Mouse (Mus musculus) thymus, adult 18-20 months (tissue): ENCODE measurements at regions not wholly inside any gene's neighbourhood (a gene's known extent, or its start where the extent isn't known, plus 50 kb on each side); places are given as distances from the start of the nearest gene placed in this dataset.

Experiments
- DNase-seq, 2 experiments: peaks; one replicate each; pipeline ENCODE4 v3.0.0; 2022; ENCODE audit warnings: mixed read lengths in 2 of 2

DNA sequence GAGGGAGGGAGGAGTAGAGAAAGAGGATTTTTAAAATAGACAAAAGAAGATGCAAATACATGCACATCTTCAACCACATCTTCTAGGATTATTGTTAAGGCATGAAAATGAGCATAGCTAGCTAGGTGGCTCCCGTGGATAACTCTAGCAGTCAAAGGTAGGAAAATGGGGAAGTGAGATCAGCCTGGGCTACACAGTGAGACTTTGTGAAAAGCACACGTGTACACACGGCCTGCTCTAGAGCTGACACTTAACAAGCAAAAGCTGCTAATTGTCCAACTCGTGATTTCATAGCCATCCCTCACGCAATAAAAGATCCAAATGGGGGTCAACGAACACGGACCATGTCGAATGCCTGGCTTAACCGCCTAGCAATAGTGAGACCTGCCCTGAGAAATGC lies 642.0 kb upstream of the Sox9 start:
- DNase-seq: no peak

GRCm38 (mm10) chr11:112140495-112140894 lies 641.5 kb upstream of the Sox9 start:
- no peak for DNase-seq

DNA sequence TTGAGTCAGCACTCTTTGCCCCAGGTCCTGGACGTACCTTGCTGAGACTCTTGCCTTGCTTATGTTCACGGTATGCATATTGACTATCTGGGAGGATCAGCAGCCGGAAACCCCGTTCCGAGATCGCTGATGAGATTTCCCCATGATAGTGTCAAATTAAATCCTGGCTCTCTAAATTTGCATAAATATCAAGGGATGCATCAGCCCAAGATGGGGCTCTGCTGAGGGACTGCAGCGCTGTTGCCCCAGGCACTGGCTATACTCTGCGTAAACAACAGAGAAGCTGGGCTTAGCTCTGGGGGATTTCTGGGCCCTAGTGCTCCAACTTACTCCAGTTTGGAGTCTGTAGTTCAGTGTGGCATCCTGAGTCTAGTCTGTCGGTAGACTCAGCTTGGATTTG lies 641.1 kb upstream of the Sox9 start:
- DNase-seq: no peak

DNA sequence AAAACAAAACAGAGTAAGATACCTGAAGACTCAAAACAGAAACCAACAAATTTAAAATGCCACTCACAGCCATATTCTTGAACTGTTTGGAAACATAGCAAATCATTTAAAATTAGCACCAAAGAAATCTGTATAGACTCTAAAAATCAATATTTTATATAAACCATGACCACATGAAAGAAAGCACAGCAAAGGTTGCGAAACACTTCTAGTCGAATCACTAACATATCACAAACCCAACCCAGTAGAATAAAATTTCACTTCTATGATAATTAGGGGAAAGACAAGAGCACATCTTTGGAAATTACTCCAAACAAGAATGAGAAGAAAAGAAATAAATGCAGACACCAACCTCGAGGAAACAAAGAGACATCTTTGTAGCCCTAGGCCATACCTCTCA lies 630.0 kb upstream of the Sox9 start:
- DNase-seq: no peak

- no peak for DNase-seq
These were observed 628.8 kb upstream of the Sox9 start for GRCm38 (mm10) chr11:112153198-112153597.

DNA sequence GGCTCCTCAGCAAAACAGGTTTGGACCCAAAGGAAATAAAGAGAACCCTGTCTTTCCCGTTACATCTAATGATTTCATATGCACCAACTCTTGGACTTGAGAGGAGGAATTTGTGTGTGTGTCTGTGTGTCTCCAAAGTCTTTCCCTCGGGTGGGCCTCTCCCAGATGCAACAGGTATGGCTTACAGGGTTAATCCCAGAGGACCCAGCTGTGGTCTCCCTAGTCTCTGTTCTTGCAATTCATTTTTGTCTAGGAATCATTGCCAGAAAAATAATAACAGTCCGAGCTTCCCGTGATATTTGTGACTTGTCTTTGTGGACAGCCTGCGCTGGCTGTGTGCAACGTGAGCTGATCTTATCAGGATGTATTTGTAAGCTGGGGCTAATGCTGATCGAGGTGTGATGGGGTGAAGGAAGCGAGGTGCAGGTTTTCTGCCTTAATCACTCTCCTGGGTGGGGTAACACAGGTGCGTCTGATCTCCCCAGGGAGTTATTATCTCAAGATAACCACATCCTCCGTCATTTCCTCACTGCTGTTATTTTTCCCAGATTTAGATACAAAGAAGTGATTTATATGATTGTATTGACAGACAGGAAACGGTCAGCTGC lies 627.2 kb upstream of the Sox9 start:
- no peak for DNase-seq

- DNase-seq: no peak
These were observed 626.6 kb upstream of the Sox9 start for GRCm38 (mm10) chr11:112155339-112155955.

GRCm38 (mm10) chr11:112163681-112164265 lies 618.3 kb upstream of the Sox9 start:
- no peak for DNase-seq

GRCm38 (mm10) chr11:112173585-112173984 lies 608.4 kb upstream of the Sox9 start:
- DNase-seq: no peak

GRCm38 (mm10) chr11:112175302-112175701 lies 606.7 kb upstream of the Sox9 start:
- no peak for DNase-seq

GRCm38 (mm10) chr11:112180666-112181065 lies 601.4 kb upstream of the Sox9 start:
- DNase-seq: no peak

DNA sequence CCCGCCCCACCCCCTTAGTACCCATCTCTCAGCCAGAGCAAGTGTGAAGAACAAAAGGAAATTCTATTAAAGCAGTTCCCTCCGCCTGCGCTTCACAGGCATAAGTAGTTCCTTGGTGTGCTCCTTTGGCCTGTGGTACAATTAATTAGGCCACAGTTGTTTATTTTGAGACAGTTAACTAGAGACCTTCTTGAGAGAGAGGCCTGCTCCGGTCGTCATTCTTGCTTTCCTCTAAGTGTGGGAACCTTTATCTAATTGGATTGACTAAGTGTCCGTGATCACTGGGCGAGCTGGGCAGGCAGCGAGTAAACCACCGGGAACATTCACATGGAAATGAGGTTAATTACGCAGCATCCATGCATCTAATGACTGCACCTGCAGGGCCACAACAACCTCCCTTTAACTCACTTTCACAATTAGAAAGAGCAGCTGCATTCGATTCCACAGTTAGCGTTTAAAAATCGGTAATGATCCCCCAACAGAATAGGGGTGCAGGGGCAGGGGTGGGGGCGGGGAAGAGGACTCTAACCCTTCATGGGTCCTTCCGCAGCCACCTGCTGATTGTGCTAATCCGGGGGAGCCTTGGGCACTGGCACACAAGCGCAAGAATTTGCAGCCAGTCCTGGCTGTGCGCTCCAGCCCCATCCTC lies 584.3 kb upstream of the Sox9 start:
- DNase-seq: no peak

- DNase-seq: no peak
These were observed 577.5 kb upstream of the Sox9 start for GRCm38 (mm10) chr11:112204561-112204960.

DNA sequence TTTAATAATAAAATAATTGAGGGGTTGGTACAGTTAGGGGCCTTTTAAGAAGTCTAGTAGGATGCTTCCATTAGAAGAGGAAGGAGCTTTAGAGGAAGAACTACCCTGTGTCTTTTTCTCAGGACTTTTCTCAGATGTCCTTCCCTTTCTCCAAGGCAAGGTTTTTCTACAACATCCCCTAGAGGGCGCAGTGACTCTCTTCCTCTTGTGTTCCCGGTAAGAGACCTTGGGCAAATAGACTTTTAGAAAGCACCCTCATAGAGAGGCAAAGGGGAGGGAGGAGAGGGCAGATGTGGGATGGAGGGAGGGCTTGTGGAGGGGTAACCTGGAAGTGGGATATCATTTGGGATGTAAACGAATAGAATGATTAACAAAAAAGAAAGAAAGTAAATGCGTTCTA lies 572.6 kb upstream of the Sox9 start:
- no peak for DNase-seq

DNA sequence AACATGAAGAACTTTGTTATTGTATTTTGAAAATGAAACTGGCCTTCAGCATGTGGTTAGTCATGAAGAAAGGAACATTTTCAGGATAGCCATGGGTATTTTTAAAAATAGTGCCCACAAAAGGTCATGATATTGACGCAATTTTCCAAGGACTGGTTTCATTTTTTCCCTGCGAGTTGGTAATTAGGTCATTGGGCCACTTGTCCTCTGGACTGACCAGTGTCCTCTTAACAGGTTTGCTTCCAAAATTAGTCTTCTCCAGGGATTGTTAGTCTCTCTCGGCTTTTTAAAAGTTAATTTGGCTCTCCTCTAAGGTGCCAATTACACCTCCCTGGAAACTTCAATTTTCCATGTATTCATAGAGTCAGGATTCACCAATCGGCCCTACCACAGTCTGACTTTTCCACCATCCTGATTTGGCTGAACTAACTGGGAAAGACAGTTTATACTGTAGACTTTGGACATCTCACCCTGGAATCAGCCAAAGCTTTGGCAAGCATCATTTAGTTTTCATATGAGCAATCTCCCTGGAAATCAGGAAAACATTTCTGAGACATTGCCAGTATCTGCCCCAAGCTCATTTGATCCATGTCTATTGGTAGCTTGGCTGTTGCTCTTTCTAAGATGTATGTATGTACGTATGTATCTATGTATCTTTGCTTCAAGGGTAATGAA lies 562.8 kb upstream of the Sox9 start:
- DNase-seq: no peak

DNA sequence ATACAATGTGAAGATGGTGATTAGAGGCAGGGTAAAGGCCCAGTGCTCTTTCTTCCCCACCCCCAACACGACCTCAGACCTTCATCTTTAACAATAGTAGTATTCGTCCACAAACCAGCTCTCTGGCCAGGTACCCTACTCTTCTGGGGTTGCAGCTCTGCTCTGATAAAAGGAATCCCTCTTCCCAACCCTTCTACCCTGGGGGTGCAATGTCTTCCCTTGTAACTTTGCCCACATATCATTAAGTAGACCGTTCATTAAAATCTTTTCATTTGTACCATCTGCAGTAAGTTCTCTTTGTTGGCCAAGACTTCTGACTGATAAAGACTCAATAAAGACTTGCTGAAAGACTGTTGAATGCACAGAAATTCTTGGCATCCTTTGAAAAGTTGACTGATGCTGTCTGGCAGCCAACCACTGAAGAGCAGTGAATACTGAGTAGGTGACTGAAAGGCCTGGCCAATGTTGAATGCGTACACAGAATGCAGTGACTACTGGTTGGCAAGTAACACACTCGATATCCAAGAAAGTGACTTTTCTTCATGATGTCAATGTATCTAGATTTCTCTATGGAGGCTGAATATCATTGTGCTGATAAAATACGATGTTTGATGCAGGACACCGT lies 547.4 kb upstream of the Sox9 start:
- DNase-seq: no peak

GRCm38 (mm10) chr11:112238960-112239884 lies 542.8 kb upstream of the Sox9 start:
- DNase-seq: no peak

- DNase-seq: no peak
These were observed 529.5 kb upstream of the Sox9 start for GRCm38 (mm10) chr11:112252548-112252947.

GRCm38 (mm10) chr11:112253061-112253460 lies 529.0 kb upstream of the Sox9 start:
- DNase-seq: no peak

- no peak for DNase-seq
These were observed 525.7 kb upstream of the Sox9 start for GRCm38 (mm10) chr11:112256326-112256725.

DNA sequence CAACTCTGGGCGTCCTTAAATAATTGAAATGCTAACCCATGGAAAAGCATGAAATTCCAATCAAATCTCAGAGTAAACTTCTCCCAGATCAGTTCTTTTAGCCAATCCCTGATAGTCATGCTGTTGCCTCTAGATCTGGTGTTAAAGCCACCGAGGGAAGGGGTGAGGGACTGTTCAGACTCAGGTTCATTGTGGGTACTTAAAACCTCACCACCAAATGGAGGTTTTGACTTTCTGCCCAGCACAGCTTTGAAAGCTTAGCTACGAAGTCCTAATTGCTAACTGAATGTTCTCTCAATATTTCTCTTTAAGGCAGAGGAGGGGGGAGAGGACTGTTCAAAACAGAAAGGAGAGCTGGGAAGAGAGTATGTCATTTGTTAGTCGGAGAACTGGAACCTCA lies 517.9 kb upstream of the Sox9 start:
- no peak for DNase-seq

GRCm38 (mm10) chr11:112270911-112271310 lies 511.1 kb upstream of the Sox9 start:
- DNase-seq: no peak
